Mouse (Mus musculus): ENCODE measurements around the gene 4930470P17Rik.

GRCm38 (mm10) chr2:170547526-170547925 is 54.3 kb downstream of the 4930470P17Rik start:
- TF ChIP-seq CTCF (IDR thresholded peaks at IDR 0.05; ENCODE audit: borderline replicate concordance, extremely low read depth, insufficient read depth, insufficient read length): no peak
- no peak for TF ChIP-seq POLR2A (IDR thresholded peaks at IDR 0.05; ENCODE audit: borderline replicate concordance, extremely low read depth, insufficient read depth, insufficient read length, poor library complexity, severe bottlenecking)
